Mouse (Mus musculus) CH12.LX (cell line): ENCODE results near the gene Mlf1. TPM values are rescaled to one million over a fixed set of nuclear protein-coding genes. Genes with fewer than 3 reads are reported as not detected.

Source experiments
- DNase-seq: peaks from one replicate; pipeline ENCODE4 v3.0.0-alpha.2; 2013; ENCODE audit errors: extremely low read depth
- H3K27ac ChIP-seq: 2 replicates; pipeline ENCODE4 v1.5.1; 2012; ENCODE audit warnings: low read depth, mild to moderate bottlenecking, control low read depth, moderate library complexity; ENCODE audit not compliant: insufficient read depth
- H3K27me3 ChIP-seq: replicated peaks from 2 replicates; pipeline ENCODE3; 2012; ENCODE audit warnings: inconsistent platforms
- H3K36me3 ChIP-seq, 2 experiments: replicated peaks in 1 of 2; 2 replicates each; pipeline versions ENCODE3 to v1.6.1; 2012; ENCODE audit warnings: inconsistent platforms in 1 of 2, low read length in 1 of 2, mild to moderate bottlenecking in 1 of 2, mixed read lengths in 1 of 2, moderate library complexity in 1 of 2; ENCODE audit not compliant: control insufficient read depth in 1 of 2, insufficient read depth in 1 of 2
- H3K4me1 ChIP-seq, 2 experiments: 2 replicates each; pipeline ENCODE4 v1.6.1; 2012; ENCODE audit warnings: inconsistent platforms in 1 of 2, moderate library complexity in 1 of 2; ENCODE audit not compliant: insufficient read depth in 2 of 2, control insufficient read depth in 1 of 2
- H3K4me2 ChIP-seq: 2 replicates; pipeline ENCODE4 v1.6.1; 2012; ENCODE audit warnings: low read depth, mild to moderate bottlenecking, control low read depth; ENCODE audit not compliant: poor library complexity, insufficient read depth, severe bottlenecking
- H3K4me3 ChIP-seq, 3 experiments: fragments of 150-350 bp in 1 of 3; sonication (generic) in 1 of 3; replicated peaks in 1 of 3; 2 replicates each; pipeline versions ENCODE3 to v1.5.1; 2011 to 2012; ENCODE audit warnings: low read depth in 2 of 3, low read length in 2 of 3, mild to moderate bottlenecking in 2 of 3, moderate library complexity in 2 of 3, control low read depth in 1 of 3, improper control_type of control experiment in 1 of 3, inconsistent platforms in 1 of 3, mixed read lengths in 1 of 3; ENCODE audit not compliant: poor library complexity in 1 of 3
- H3K79me2 ChIP-seq: replicated peaks from 2 replicates; pipeline ENCODE4 v1.6.1; 2012; ENCODE audit warnings: mild to moderate bottlenecking, moderate library complexity; ENCODE audit not compliant: control insufficient read depth, poor library complexity, insufficient read depth, severe bottlenecking; ENCODE audit errors: extremely low read depth
- H3K9ac ChIP-seq: 2 replicates; pipeline ENCODE4 v1.6.1; 2012; ENCODE audit warnings: low read depth, mild to moderate bottlenecking, control low read depth, moderate library complexity; ENCODE audit not compliant: insufficient read depth
- H3K9me3 ChIP-seq: replicated peaks from 2 replicates; pipeline ENCODE3; 2012; ENCODE audit warnings: low read length, inconsistent platforms, mixed read lengths
- BHLHE40 ChIP-seq: IDR thresholded peaks from 2 replicates; pipeline ENCODE4 v1.6.1; 2011; ENCODE audit warnings: mild to moderate bottlenecking, low read depth, low read length, improper control_type of control experiment
- CHD1 ChIP-seq: IDR thresholded peaks from 2 replicates; pipeline ENCODE4 v1.6.1; 2012; ENCODE audit warnings: low read depth, low read length, improper control_type of control experiment, inconsistent platforms
- CHD2 ChIP-seq: IDR thresholded peaks from 2 replicates; pipeline ENCODE4 v1.6.1; 2011; ENCODE audit warnings: low read length, improper control_type of control experiment
- CTCF ChIP-seq, 2 experiments: IDR thresholded peaks in 1 of 2; conservative IDR thresholded peaks in 1 of 2; 2 replicates each; pipeline ENCODE4 v1.5.1; 2011 to 2012; ENCODE audit warnings: low read depth in 2 of 2, low read length in 2 of 2, improper control_type of control experiment in 1 of 2, inconsistent platforms in 1 of 2, mild to moderate bottlenecking in 1 of 2, moderate library complexity in 1 of 2
- E2F4 ChIP-seq: IDR thresholded peaks from 2 replicates; pipeline ENCODE4 v1.6.1; 2011; ENCODE audit warnings: low read depth, low read length, improper control_type of control experiment; ENCODE audit not compliant: insufficient replicate concordance
- ELF1 ChIP-seq: IDR thresholded peaks from 2 replicates; pipeline ENCODE4 v1.6.1; 2014; ENCODE audit warnings: low read depth, mild to moderate bottlenecking, inconsistent platforms, low read length, improper control_type of control experiment
- EP300 ChIP-seq: IDR thresholded peaks from 2 replicates; pipeline ENCODE4 v1.6.1; 2011; ENCODE audit warnings: low read length, improper control_type of control experiment
- ETS1 ChIP-seq: conservative IDR thresholded peaks from 2 replicates; pipeline ENCODE4 v1.6.1; 2012; ENCODE audit warnings: low read depth, mild to moderate bottlenecking, inconsistent platforms, low read length, improper control_type of control experiment, moderate library complexity
- IRF4 ChIP-seq: IDR thresholded peaks from 2 replicates; pipeline ENCODE4 v1.6.1; 2014; ENCODE audit warnings: low read depth, mild to moderate bottlenecking, inconsistent platforms, low read length, improper control_type of control experiment
- JUN ChIP-seq: IDR thresholded peaks from 2 replicates; pipeline ENCODE4 v1.6.1; 2011; ENCODE audit warnings: low read depth, mild to moderate bottlenecking, low read length, improper control_type of control experiment, moderate library complexity; ENCODE audit not compliant: insufficient read depth
- KAT2A ChIP-seq: IDR thresholded peaks from 2 replicates; pipeline ENCODE4 v1.6.1; 2012; ENCODE audit warnings: low read length, improper control_type of control experiment, inconsistent platforms; ENCODE audit not compliant: insufficient replicate concordance
- MAX ChIP-seq: IDR thresholded peaks from 2 replicates; pipeline ENCODE4 v1.6.1; 2011; ENCODE audit warnings: low read length, improper control_type of control experiment
- MAZ ChIP-seq: IDR thresholded peaks from 2 replicates; pipeline ENCODE4 v1.6.1; 2012; ENCODE audit warnings: low read depth, mild to moderate bottlenecking, inconsistent platforms, low read length, improper control_type of control experiment, moderate library complexity
- NELFE ChIP-seq: IDR thresholded peaks from 2 replicates; pipeline ENCODE4 v1.6.1; 2011; ENCODE audit warnings: low read depth, low read length, improper control_type of control experiment
- PAX5 ChIP-seq: IDR thresholded peaks from 2 replicates; pipeline ENCODE4 v1.6.1; 2012; ENCODE audit warnings: low read length, inconsistent platforms, mixed read lengths
- POLR2A ChIP-seq: IDR thresholded peaks from 2 replicates; pipeline ENCODE4 v1.6.1; 2011; ENCODE audit warnings: low read depth, mild to moderate bottlenecking, improper control_type of control experiment, low read length
- POLR2AphosphoS2 ChIP-seq: IDR thresholded peaks from 2 replicates; pipeline ENCODE4 v1.6.1; 2011; ENCODE audit warnings: low read depth, low read length, improper control_type of control experiment
- SMC3 ChIP-seq: IDR thresholded peaks from 2 replicates; pipeline ENCODE4 v1.6.1; 2011; ENCODE audit warnings: low read depth, low read length, improper control_type of control experiment
- ZC3H11A ChIP-seq: IDR thresholded peaks from 2 replicates; pipeline ENCODE4 v1.6.1; 2012; ENCODE audit warnings: low read depth, mild to moderate bottlenecking, inconsistent platforms, low read length, improper control_type of control experiment
- ZKSCAN1 ChIP-seq: IDR thresholded peaks from 2 replicates; pipeline ENCODE4 v1.6.1; 2012; ENCODE audit warnings: low read depth, inconsistent platforms, low read length, improper control_type of control experiment, borderline replicate concordance
- ZNF384 ChIP-seq: IDR thresholded peaks from 2 replicates; pipeline ENCODE4 v1.6.1; 2012; ENCODE audit warnings: low read depth, low read length, improper control_type of control experiment, inconsistent platforms
- dilution Hi-C: fragments of 300-500 bp; cut with MboI; formaldehyde crosslinking; loops from 2 replicates; pipeline ENCODE4 v1.14.3; 2020; ENCODE audit warnings: low sequenced_read_pairs; ENCODE audit not compliant: extremely low pct_unique_long_range_greater_than_20kb, extremely low pct_ligation_motif_present
- in situ Hi-C: fragments of 300-500 bp; cut with MboI; formaldehyde crosslinking; loops from 3 replicates; pipeline ENCODE4 v1.14.3; 2019; ENCODE audit warnings: low sequenced_read_pairs, low pct_ligation_motif_present, low pct_unique_long_range_greater_than_20kb, mixed read lengths
- polyA plus RNA-seq: library from polyadenylated mRNA; unstranded; fragments of >175 nt; gene quantifications from 2 replicates; pipeline ENCODE4 v1.2.1, GENCODE M21; 2012; ENCODE audit warnings: low read depth; ENCODE audit not compliant: insufficient read length
- total RNA-seq, 2 experiments: library from RNA; depleted of rRNA; stranded (reverse); fragments of 300-350 nt in 1 of 2; fragments of >200 nt in 1 of 2; gene quantifications; 2 replicates each; pipeline ENCODE4 v1.2.3; 2012 to 2014

Mlf1 gene
- total and polyA plus RNA-seq, 3 experiments, result not detected

GRCm38 (mm10) chr3:67375063-67375462 lies 1.2 kb downstream of the Mlf1 start, which contains the start of gene Gm17402:
Gene Gm17402, minus strand, starts transcription at chr3:67375163.
- Histone ChIP-seq H3K79me2 (no peaks in the 10 kb centered on the region), H3K36me3 (no peaks in the 10 kb centered on the region), H3K4me2 (no peak within 1 kb of the TSS), H3K4me1 (no peaks in the 10 kb centered on the region), H3K9me3 (peaks cover 4% of the 10 kb centered on the region), H3K9ac (no peak within 1 kb of the TSS), H3K27me3 (no peaks in the 10 kb centered on the region), H3K4me3 (no peak within 1 kb of the TSS), H3K27ac (no peak within 1 kb of the TSS)
- no peak for DNase-seq
- dilution Hi-C loops (no loop called here), in situ Hi-C loops (no loop called here)
- TF ChIP-seq CTCF (conservative IDR thresholded peaks at IDR 0.05 in 1 of 2, IDR thresholded peaks at IDR 0.05 in 1 of 2; ENCODE audit: low read depth in 2 of 2, low read length in 2 of 2) (no peak), PAX5 (no peak), CHD2 (no peak), ZC3H11A (no peak), BHLHE40 (no peak), ZKSCAN1 (no peak), ELF1 (no peak), POLR2AphosphoS2 (no peak), CHD1 (no peak), KAT2A (no peak), SMC3 (no peak), IRF4 (no peak), NELFE (no peak), POLR2A (no peak), ZNF384 (no peak), JUN (no peak)

DNA sequence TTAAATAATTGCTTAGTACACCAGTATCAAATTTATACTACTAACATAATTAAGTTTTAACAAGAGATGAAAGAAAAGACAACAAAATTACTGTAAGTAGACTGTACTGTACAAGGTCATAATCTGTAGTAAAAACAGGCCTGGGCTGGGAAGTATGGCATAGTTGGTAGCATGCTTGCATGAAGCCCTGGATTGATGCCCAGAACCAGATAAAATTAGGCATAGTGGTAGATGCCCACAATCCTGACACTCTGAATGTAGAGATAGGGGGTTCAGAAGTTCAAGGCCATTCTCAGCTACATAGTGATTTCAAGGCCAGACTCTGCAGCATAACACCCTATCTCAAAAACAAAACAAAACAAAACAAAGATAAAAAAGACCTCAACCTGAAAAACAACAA lies 4.3 kb downstream of the Mlf1 start:
- no peak for TF ChIP-seq POLR2A
- TF ChIP-seq BHLHE40, result no peak
- no peak for TF ChIP-seq MAX
- no peak for TF ChIP-seq ETS1
- TF ChIP-seq KAT2A, result no peak
- no peak for TF ChIP-seq EP300
- TF ChIP-seq E2F4, result no peak
- TF ChIP-seq MAZ, result no peak
- Histone ChIP-seq H3K79me2 (no peaks in the 10 kb centered on the region), H3K4me2 (no peak overlapping the region), H3K9me3 (peaks cover 4% of the 10 kb centered on the region), H3K4me3 (no peak overlapping the region), H3K27me3 (no peaks in the 10 kb centered on the region), H3K4me1 (no peaks in the 10 kb centered on the region), H3K27ac (no peak overlapping the region), H3K9ac (no peak overlapping the region), H3K36me3 (no peaks in the 10 kb centered on the region)
- in situ Hi-C loops, result no loop called here
- no peak for DNase-seq
- dilution Hi-C loops, result no loop called here
